Mouse (Mus musculus) hindbrain, embryonic 14.5 days (tissue): ENCODE measurements around the gene Inmt. TPM values are rescaled to one million over a fixed set of nuclear protein-coding genes. Genes with fewer than 3 reads are reported as not detected.
"Not testable (repeated sequence)": the region's sequence is repeated elsewhere in the genome, so short reads cannot be mapped to it uniquely, and the experiment has no call there.

Experiments used
- ATAC-seq: fragments of 200-750 bp; cut with Nextera tagmentation; 2 replicates; pipeline ENCODE4 v1.8.0; 2017; ENCODE audit warnings: moderate number of reproducible peaks, mild to moderate bottlenecking, moderate TSS enrichment, moderate library complexity; ENCODE audit not compliant: low FRiP score
- DNase-seq: peaks from one replicate; pipeline ENCODE4 v3.0.0-alpha.2; 2015; ENCODE audit warnings: low spot score
- H3K27ac ChIP-seq: fragments of 300-500 bp; sonication (generic); 2 replicates; pipeline ENCODE4 v1.5.1; 2014; ENCODE audit warnings: mild to moderate bottlenecking, moderate library complexity
- H3K27me3 ChIP-seq: fragments of 300-500 bp; sonication (generic); 2 replicates; pipeline ENCODE4 v1.6.1; 2014; ENCODE audit warnings: mild to moderate bottlenecking, low read length, mixed read lengths; ENCODE audit not compliant: control insufficient read depth, insufficient read depth
- H3K36me3 ChIP-seq: fragments of 300-500 bp; sonication (generic); replicated peaks from 2 replicates; pipeline ENCODE4 v1.6.1; 2014; ENCODE audit not compliant: control insufficient read depth, insufficient read depth
- H3K4me1 ChIP-seq: fragments of 300-500 bp; sonication (generic); replicated peaks from 2 replicates; pipeline ENCODE4 v1.6.1; 2014; ENCODE audit warnings: antibody characterized with exemption, low read length, mixed read lengths; ENCODE audit not compliant: control insufficient read depth, insufficient read depth
- H3K4me2 ChIP-seq: fragments of 300-500 bp; sonication (generic); replicated peaks from 2 replicates; pipeline ENCODE4 v1.6.1; 2014; ENCODE audit warnings: mild to moderate bottlenecking, moderate library complexity
- H3K4me3 ChIP-seq: fragments of 300-500 bp; sonication (generic); replicated peaks from 2 replicates; pipeline ENCODE4 v1.5.1; 2014; ENCODE audit warnings: mild to moderate bottlenecking, low read length
- H3K9ac ChIP-seq: fragments of 300-500 bp; sonication (generic); 2 replicates; pipeline ENCODE4 v1.6.1; 2014
- H3K9me3 ChIP-seq: fragments of 300-500 bp; sonication (generic); 2 replicates; pipeline ENCODE4 v1.6.1; 2016; ENCODE audit warnings: low read length; ENCODE audit not compliant: control insufficient read depth
- WGBS: fragments of 180-500 bp; shearing (Covaris S2); extraction: QIAGEN DNeasy Blood & Tissue Kit; methylation state at CpG from one replicate; pipeline ENCODE4 v1.1.7; 2014; 5-methylcytosine and 5-hydroxymethylcytosine counted together
- polyA plus RNA-seq: library from polyadenylated mRNA; unstranded; fragments of >200 nt; fragmentation: Nextera tagmentation; extraction: Ambion mirVana; gene quantifications from 2 replicates; pipeline ENCODE4 v1.2.1, GENCODE M21; 2014

The Inmt gene
- polyA plus RNA-seq, 1 experiment from 2014 or later = not detected

GRCm38 (mm10) chr6:55199047-55199446, 24.2 kb upstream of the Inmt start:
- Histone ChIP-seq H3K4me1 (peaks cover 10% of the 10 kb centered on the region), H3K4me2 (no peak overlapping the region), H3K27ac (no peak overlapping the region), H3K4me3 (no peak overlapping the region), H3K9ac (no peak overlapping the region), H3K36me3 (no peaks in the 10 kb centered on the region), H3K9me3 (0 out of 2 replicates have a peak, but pooled peaks cover 6% of the 10 kb centered on the region), H3K27me3 (no peaks in the 10 kb centered on the region)
- ATAC-seq = no peak
- WGBS = 96% methylated on average over 3 of the region's 3 CpGs
- DNase-seq = no peak

- Histone ChIP-seq H3K36me3 (no peaks in the 10 kb centered on the region), H3K9me3 (0 out of 2 replicates have a peak, but pooled peaks cover 6% of the 10 kb centered on the region), H3K4me3 (no peak overlapping the region), H3K27ac (no peak overlapping the region), H3K27me3 (no peaks in the 10 kb centered on the region), H3K4me2 (no peak overlapping the region), H3K4me1 (no peaks in the 10 kb centered on the region), H3K9ac (no peak overlapping the region)
- ATAC-seq (no peak), DNase-seq (no peak)
- WGBS = 95% methylated on average over 3 of the region's 3 CpGs
These were observed 18.3 kb upstream of the Inmt start for GRCm38 (mm10) chr6:55193171-55193570.

GRCm38 (mm10) chr6:55191537-55191936, 16.7 kb upstream of the Inmt start:
- ATAC-seq = no peak
- no peak overlapping the region for H3K9ac ChIP-seq
- no peaks in the 10 kb centered on the region for H3K4me1 ChIP-seq
- H3K36me3 ChIP-seq = no peaks in the 10 kb centered on the region
- DNase-seq = no peak
- H3K4me3 ChIP-seq = no peak overlapping the region
- no peak overlapping the region for H3K27ac ChIP-seq
- H3K27me3 ChIP-seq = no peaks in the 10 kb centered on the region
- WGBS = 74% methylated on average over 4 of the region's 4 CpGs
- 0 out of 2 replicates have a peak, but pooled peaks cover 6% of the 10 kb centered on the region for H3K9me3 ChIP-seq
- H3K4me2 ChIP-seq = no peak overlapping the region

- Histone ChIP-seq H3K9ac (no peak overlapping the region), H3K4me1 (no peaks in the 10 kb centered on the region), H3K36me3 (no peaks in the 10 kb centered on the region), H3K9me3 (no peaks in the 10 kb centered on the region), H3K27ac (no peak overlapping the region), H3K4me3 (no peak overlapping the region), H3K4me2 (no peak overlapping the region), H3K27me3 (no peaks in the 10 kb centered on the region)
- DNase-seq = no peak
- no peak for ATAC-seq
These were observed 14.6 kb upstream of the Inmt start for GRCm38 (mm10) chr6:55189406-55189805.

- not testable (repeated sequence) for H3K9ac ChIP-seq, H3K27me3 ChIP-seq, H3K27ac ChIP-seq, H3K4me2 ChIP-seq, DNase-seq, H3K4me3 ChIP-seq, H3K4me1 ChIP-seq, ATAC-seq, H3K9me3 ChIP-seq, H3K36me3 ChIP-seq
- 93% methylated on average over 17 of the region's 17 CpGs for WGBS
These were observed 13.0 kb upstream of the Inmt start for GRCm38 (mm10) chr6:55187827-55188226.

GRCm38 (mm10) chr6:55182655-55183430, 8.0 kb upstream of the Inmt start:
- Histone ChIP-seq H3K4me1 (no peaks in the 10 kb centered on the region), H3K9ac (no peak overlapping the region), H3K4me2 (no peak overlapping the region), H3K36me3 (no peaks in the 10 kb centered on the region), H3K9me3 (no peaks in the 10 kb centered on the region), H3K27me3 (no peaks in the 10 kb centered on the region), H3K27ac (no peak overlapping the region), H3K4me3 (no peak overlapping the region)
- no peak for ATAC-seq
- no peak for DNase-seq
- 90% methylated on average over 1 of the region's 1 CpGs for WGBS

- H3K27me3 ChIP-seq = peaks cover 9% of the 10 kb centered on the region; the same call in 1 of the 2 replicates
- no peak overlapping the region for H3K9ac ChIP-seq
- H3K27ac ChIP-seq = no peak overlapping the region
- ATAC-seq (no peak), DNase-seq (no peak)
- H3K4me3 ChIP-seq = no peak overlapping the region
- no peaks in the 10 kb centered on the region for H3K36me3 ChIP-seq
- 82% methylated on average over 7 of the region's 7 CpGs for WGBS
- no peak overlapping the region for H3K4me2 ChIP-seq
- H3K4me1 ChIP-seq = no peaks in the 10 kb centered on the region
- H3K9me3 ChIP-seq = no peaks in the 10 kb centered on the region
These were observed 4.7 kb upstream of the Inmt start for GRCm38 (mm10) chr6:55179560-55179959.

GRCm38 (mm10) chr6:55177060-55177732, 2.4 kb upstream of the Inmt start:
- DNase-seq (no peak), ATAC-seq (no peak)
- H3K4me2 ChIP-seq = no peak overlapping the region
- no peaks in the 10 kb centered on the region for H3K4me1 ChIP-seq
- no peaks in the 10 kb centered on the region for H3K9me3 ChIP-seq
- H3K27ac ChIP-seq = no peak overlapping the region
- H3K27me3 ChIP-seq = peaks cover 19% of the 10 kb centered on the region; the same call in 1 of the 2 replicates
- WGBS = 37% methylated on average over 12 of the region's 12 CpGs
- no peaks in the 10 kb centered on the region for H3K36me3 ChIP-seq
- no peak overlapping the region for H3K9ac ChIP-seq
- no peak overlapping the region for H3K4me3 ChIP-seq

GRCm38 (mm10) chr6:55175892-55176291, 1.0 kb upstream of the Inmt start:
- Histone ChIP-seq H3K4me1 (no peaks in the 10 kb centered on the region), H3K36me3 (no peaks in the 10 kb centered on the region), H3K9me3 (no peaks in the 10 kb centered on the region), H3K4me3 (no peak overlapping the region), H3K9ac (no peak overlapping the region), H3K27me3 (peaks cover 23% of the 10 kb centered on the region), H3K27ac (no peak overlapping the region), H3K4me2 (no peak overlapping the region)
- DNase-seq = no peak
- ATAC-seq = no peak
- WGBS = 61% methylated on average over 5 of the region's 5 CpGs
